Mouse (Mus musculus): ENCODE results near the gene Tbc1d2b. TPM values are rescaled to one million over a fixed set of nuclear protein-coding genes. Genes with fewer than 3 reads are reported as not detected.

Tbc1d2b gene
- polyA plus RNA-seq, 1 experiment from 2014 or later: 17.1 TPM

- WGBS: 76% methylated on average over 1 of the region's 1 CpGs
These were observed 6.2 kb upstream of the Tbc1d2b start for GRCm38 (mm10) chr9:90276779-90277178.

GRCm38 (mm10) chr9:90275906-90276305, 5.3 kb upstream of the Tbc1d2b start:
- Histone ChIP-seq H3K9me3 (no peaks in the 10 kb centered on the region), H3K27me3 (replicated peaks) (no peaks in the 10 kb centered on the region), H3K36me3 (no peaks in the 10 kb centered on the region), H3K27ac (peak overlapping the region; percentile 44; the same call in 1 of the 2 replicates), H3K9ac (no peak overlapping the region), H3K4me3 (replicated peaks) (no peak overlapping the region), H3K4me2 (no peak overlapping the region), H3K4me1 (0 out of 2 replicates have a peak, but pooled peaks cover 5% of the 10 kb centered on the region)
- WGBS: 86% methylated on average over 5 of the region's 5 CpGs
- ATAC-seq (ENCODE audit: insufficient read depth, low FRiP score, low read depth): no peak

More at GRCm38 (mm10) chr9:90276779-90277178, 6.2 kb upstream of the Tbc1d2b start:
- Histone ChIP-seq H3K4me2 (no peak overlapping the region), H3K27ac (no peak overlapping the region), H3K9ac (no peak overlapping the region), H3K36me3 (no peaks in the 10 kb centered on the region), H3K27me3 (replicated peaks) (no peaks in the 10 kb centered on the region), H3K4me1 (0 out of 2 replicates have a peak, but pooled peaks cover 5% of the 10 kb centered on the region), H3K4me3 (replicated peaks) (no peak overlapping the region), H3K9me3 (no peaks in the 10 kb centered on the region)
- no peak for ATAC-seq (ENCODE audit: insufficient read depth, low FRiP score, low read depth)

GRCm38 (mm10) chr9:90275500-90275899, 4.9 kb upstream of the Tbc1d2b start:
- H3K27me3 ChIP-seq (replicated peaks): no peaks in the 10 kb centered on the region
- H3K9ac ChIP-seq: no peak overlapping the region
- peak overlapping the region; percentile 44; the same call in 1 of the 2 replicates for H3K27ac ChIP-seq
- peak; percentile 24 for ATAC-seq (ENCODE audit: insufficient read depth, low FRiP score, low read depth)
- H3K9me3 ChIP-seq: no peaks in the 10 kb centered on the region
- H3K4me2 ChIP-seq: no peak overlapping the region
- WGBS: 44% methylated on average over 2 of the region's 2 CpGs
- H3K36me3 ChIP-seq: no peaks in the 10 kb centered on the region
- no peak overlapping the region for H3K4me3 ChIP-seq (replicated peaks)
- 0 out of 2 replicates have a peak, but pooled peaks cover 5% of the 10 kb centered on the region for H3K4me1 ChIP-seq

GRCm38 (mm10) chr9:90274516-90274915, 3.9 kb upstream of the Tbc1d2b start:
- no peak overlapping the region for H3K4me3 ChIP-seq (replicated peaks)
- WGBS: 66% methylated on average over 3 of the region's 3 CpGs
- 0 out of 2 replicates have a peak, but pooled peaks cover 10% of the 10 kb centered on the region for H3K4me1 ChIP-seq
- H3K9ac ChIP-seq: no peak overlapping the region
- no peaks in the 10 kb centered on the region for H3K9me3 ChIP-seq
- ATAC-seq (ENCODE audit: insufficient read depth, low FRiP score, low read depth): no peak
- H3K4me2 ChIP-seq: no peak overlapping the region
- H3K27ac ChIP-seq: peak overlapping the region; percentile 44; the same call in 1 of the 2 replicates
- H3K27me3 ChIP-seq (replicated peaks): no peaks in the 10 kb centered on the region
- H3K36me3 ChIP-seq: no peaks in the 10 kb centered on the region

GRCm38 (mm10) chr9:90272346-90272745, 1.7 kb upstream of the Tbc1d2b start:
- 81% methylated on average over 12 of the region's 12 CpGs for WGBS
- H3K27ac ChIP-seq: no peak overlapping the region

GRCm38 (mm10) chr9:90271541-90272090, 1.0 kb upstream of the Tbc1d2b start:
- peaks cover 16% of the 10 kb centered on the region for H3K4me1 ChIP-seq
- no peak for ATAC-seq (ENCODE audit: insufficient read depth, low FRiP score, low read depth)
- no peaks in the 10 kb centered on the region for H3K36me3 ChIP-seq
- no peak overlapping the region for H3K9ac ChIP-seq
- H3K9me3 ChIP-seq: no peaks in the 10 kb centered on the region
- H3K4me2 ChIP-seq: no peak overlapping the region
- WGBS: 52% methylated on average over 5 of the region's 5 CpGs
- no peak overlapping the region for H3K4me3 ChIP-seq (replicated peaks)
- no peak overlapping the region for H3K27ac ChIP-seq
- H3K27me3 ChIP-seq (replicated peaks): no peaks in the 10 kb centered on the region

More at GRCm38 (mm10) chr9:90272346-90272745, 1.7 kb upstream of the Tbc1d2b start:
- Histone ChIP-seq H3K9ac (no peak overlapping the region), H3K4me3 (replicated peaks) (no peak overlapping the region), H3K27me3 (replicated peaks) (no peaks in the 10 kb centered on the region), H3K4me1 (peaks cover 16% of the 10 kb centered on the region), H3K4me2 (no peak overlapping the region), H3K36me3 (no peaks in the 10 kb centered on the region), H3K9me3 (no peaks in the 10 kb centered on the region)
- ATAC-seq (ENCODE audit: insufficient read depth, low FRiP score, low read depth): no peak

GRCm38 (mm10) chr9:90270944-90271295, 316 bp upstream of the Tbc1d2b start:
- Histone ChIP-seq H3K27me3 (replicated peaks) (no peaks in the 10 kb centered on the region), H3K27ac (peak overlapping the region; percentile 94), H3K9me3 (no peaks in the 10 kb centered on the region), H3K4me2 (peak overlapping the region; percentile 84), H3K36me3 (no peaks in the 10 kb centered on the region), H3K4me3 (replicated peaks) (peak overlapping the region; percentile 91), H3K9ac (peak overlapping the region; percentile 84; the same call in 1 of the 2 replicates), H3K4me1 (peaks cover 16% of the 10 kb centered on the region)
- peak; percentile 42; the same call in 1 of the 2 replicates for ATAC-seq (ENCODE audit: insufficient read depth, low FRiP score, low read depth)
- WGBS: 7% methylated on average over 11 of the region's 11 CpGs

GRCm38 (mm10) chr9:90269011-90269681, 1.5 kb downstream of the Tbc1d2b start:
- Histone ChIP-seq H3K4me1 (peaks cover 16% of the 10 kb centered on the region), H3K4me2 (peak overlapping the region; percentile 84), H3K27me3 (replicated peaks) (no peaks in the 10 kb centered on the region), H3K36me3 (no peaks in the 10 kb centered on the region), H3K4me3 (replicated peaks) (peak overlapping the region; percentile 91), H3K9ac (peak overlapping the region; percentile 84; the same call in 1 of the 2 replicates), H3K9me3 (no peaks in the 10 kb centered on the region), H3K27ac (peak overlapping the region; percentile 94)
- peak; percentile 69 for ATAC-seq (ENCODE audit: insufficient read depth, low FRiP score, low read depth)
- WGBS: 9% methylated on average over 7 of the region's 7 CpGs

- Histone ChIP-seq H3K27ac (no peak overlapping the region), H3K36me3 (no peaks in the 10 kb centered on the region), H3K4me2 (no peak overlapping the region), H3K9ac (no peak overlapping the region), H3K9me3 (no peaks in the 10 kb centered on the region), H3K4me1 (peaks cover 18% of the 10 kb centered on the region), H3K4me3 (replicated peaks) (no peak overlapping the region), H3K27me3 (replicated peaks) (no peaks in the 10 kb centered on the region)
- no peak for ATAC-seq (ENCODE audit: insufficient read depth, low FRiP score, low read depth)
- WGBS: 91% methylated on average over 10 of the region's 10 CpGs
These were observed 3.7 kb downstream of the Tbc1d2b start for GRCm38 (mm10) chr9:90266926-90267325.

- peaks cover 26% of the 10 kb centered on the region for H3K4me1 ChIP-seq
- H3K4me2 ChIP-seq: no peak overlapping the region
- H3K27ac ChIP-seq: no peak overlapping the region
- WGBS: 89% methylated on average over 10 of the region's 10 CpGs
- no peaks in the 10 kb centered on the region for H3K27me3 ChIP-seq (replicated peaks)
- H3K9ac ChIP-seq: no peak overlapping the region
- H3K36me3 ChIP-seq: no peaks in the 10 kb centered on the region
- ATAC-seq (ENCODE audit: insufficient read depth, low FRiP score, low read depth): no peak
- H3K9me3 ChIP-seq: no peaks in the 10 kb centered on the region
- H3K4me3 ChIP-seq (replicated peaks): no peak overlapping the region
These were observed 4.5 kb downstream of the Tbc1d2b start for GRCm38 (mm10) chr9:90266059-90266458.

- Histone ChIP-seq H3K36me3 (no peaks in the 10 kb centered on the region), H3K4me2 (no peak overlapping the region), H3K27me3 (replicated peaks) (no peaks in the 10 kb centered on the region), H3K9me3 (no peaks in the 10 kb centered on the region), H3K27ac (no peak overlapping the region), H3K4me1 (peaks cover 31% of the 10 kb centered on the region), H3K9ac (no peak overlapping the region), H3K4me3 (replicated peaks) (no peak overlapping the region)
- ATAC-seq (ENCODE audit: insufficient read depth, low FRiP score, low read depth): no peak
- 86% methylated on average over 5 of the region's 5 CpGs for WGBS
These were observed 5.1 kb downstream of the Tbc1d2b start for GRCm38 (mm10) chr9:90265322-90266039.

- H3K4me1 ChIP-seq: peaks cover 30% of the 10 kb centered on the region
- WGBS: 87% methylated on average over 4 of the region's 4 CpGs
- H3K4me2 ChIP-seq: no peak overlapping the region
- H3K27ac ChIP-seq: no peak overlapping the region
- no peak for ATAC-seq (ENCODE audit: insufficient read depth, low FRiP score, low read depth)
- peaks cover 4% of the 10 kb centered on the region; the same call in 1 of the 2 replicates for H3K36me3 ChIP-seq
- H3K27me3 ChIP-seq (replicated peaks): no peaks in the 10 kb centered on the region
- H3K4me3 ChIP-seq (replicated peaks): no peak overlapping the region
- no peak overlapping the region for H3K9ac ChIP-seq
- no peaks in the 10 kb centered on the region for H3K9me3 ChIP-seq
These were observed 7.3 kb downstream of the Tbc1d2b start for GRCm38 (mm10) chr9:90263340-90263679.

Data from stomach, embryonic 15.5 days (tissue).